Mouse (Mus musculus) midbrain, embryonic 14.5 days (tissue): Measurements from ENCODE around the gene Sorbs1. TPM values are rescaled to one million over a fixed set of nuclear protein-coding genes. Genes with fewer than 3 reads are reported as not detected.

ENCODE experiments used
- ATAC-seq: fragments of 200-750 bp; cut with Nextera tagmentation; 2 replicates; pipeline ENCODE4 v1.8.0; 2017; ENCODE audit warnings: moderate number of reproducible peaks, moderate library complexity; ENCODE audit not compliant: low FRiP score, low TSS enrichment
- DNase-seq: peaks from one replicate; pipeline ENCODE4 v3.0.0-alpha.2; 2015
- H3K27ac ChIP-seq: fragments of 300-500 bp; sonication (generic); replicated peaks from 2 replicates; pipeline ENCODE4 v1.5.1; 2014; ENCODE audit warnings: mild to moderate bottlenecking, low read depth, low read length, moderate library complexity
- H3K27me3 ChIP-seq: fragments of 300-500 bp; sonication (generic); 2 replicates; pipeline ENCODE4 v1.6.1; 2014; ENCODE audit warnings: low read length, control low read depth, mixed read lengths; ENCODE audit not compliant: control insufficient read depth, insufficient read depth
- H3K36me3 ChIP-seq: fragments of 300-500 bp; sonication (generic); 2 replicates; pipeline ENCODE4 v1.6.1; 2014; ENCODE audit warnings: low read length, control low read depth; ENCODE audit not compliant: control insufficient read depth, insufficient read depth
- H3K4me1 ChIP-seq: fragments of 300-500 bp; sonication (generic); 2 replicates; pipeline ENCODE4 v1.6.1; 2014; ENCODE audit warnings: mild to moderate bottlenecking, antibody characterized with exemption, low read length, control low read depth; ENCODE audit not compliant: control insufficient read depth, insufficient read depth
- H3K4me2 ChIP-seq: fragments of 300-500 bp; sonication (generic); 2 replicates; pipeline ENCODE4 v1.6.1; 2014; ENCODE audit warnings: mild to moderate bottlenecking, low read length, moderate library complexity
- H3K4me3 ChIP-seq: fragments of 300-500 bp; sonication (generic); replicated peaks from 2 replicates; pipeline ENCODE4 v1.5.1; 2014; ENCODE audit warnings: low read depth, low read length
- H3K9ac ChIP-seq: fragments of 300-500 bp; sonication (generic); replicated peaks from 2 replicates; pipeline ENCODE4 v1.6.1; 2014; ENCODE audit warnings: mild to moderate bottlenecking, low read length, moderate library complexity
- H3K9me3 ChIP-seq: fragments of 300-500 bp; sonication (generic); 2 replicates; pipeline ENCODE4 v1.6.1; 2016; ENCODE audit warnings: low read length, control low read depth, mixed read lengths; ENCODE audit not compliant: control insufficient read depth
- WGBS: fragments of 180-500 bp; shearing (Covaris S2); extraction: QIAGEN DNeasy Blood & Tissue Kit; methylation state at CpG from one replicate; pipeline ENCODE4 v1.1.7; 2014; 5-methylcytosine and 5-hydroxymethylcytosine counted together
- polyA plus RNA-seq: library from polyadenylated mRNA; unstranded; fragments of >200 nt; fragmentation: Nextera tagmentation; extraction: Ambion mirVana; gene quantifications from 2 replicates; pipeline ENCODE4 v1.2.1, GENCODE M21; 2014

Sorbs1 gene
- polyA plus RNA-seq, 1 experiment from 2014 or later: 87.9 TPM

DNA sequence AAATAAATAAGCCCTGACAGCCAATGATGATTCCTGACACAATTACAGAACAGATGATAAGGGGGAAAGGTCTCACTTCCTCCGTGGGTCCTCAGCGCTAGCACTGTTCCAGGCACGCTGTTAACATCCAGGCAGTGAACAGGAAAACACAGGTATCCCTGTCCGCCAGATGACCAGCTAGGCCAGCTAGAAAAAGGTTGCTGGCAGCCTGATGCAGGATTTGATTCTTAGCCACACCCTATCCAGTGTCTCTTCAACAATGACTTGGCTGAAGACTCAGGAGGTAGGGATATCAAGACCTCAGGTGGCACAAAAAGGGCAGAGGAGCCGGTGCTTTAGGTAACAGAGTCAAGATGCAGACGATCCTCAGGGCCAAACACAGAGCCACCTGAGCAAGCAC, 32.5 kb downstream of the Sorbs1 start:
- Histone ChIP-seq H3K36me3 (no peaks in the 10 kb centered on the region; the same call in 1 of the 2 replicates), H3K27me3 (no peaks in the 10 kb centered on the region), H3K4me3 (no peak overlapping the region), H3K27ac (no peak overlapping the region), H3K9me3 (0 out of 2 replicates have a peak, but pooled peaks cover 3% of the 10 kb centered on the region), H3K9ac (no peak overlapping the region), H3K4me2 (no peak overlapping the region), H3K4me1 (peaks cover 16% of the 10 kb centered on the region; the same call in 1 of the 2 replicates)
- whole genome bisulfite sequencing: 82% methylated on average over 6 of the region's 6 CpGs
- ATAC-seq: no peak
- DNase-seq: no peak

DNA sequence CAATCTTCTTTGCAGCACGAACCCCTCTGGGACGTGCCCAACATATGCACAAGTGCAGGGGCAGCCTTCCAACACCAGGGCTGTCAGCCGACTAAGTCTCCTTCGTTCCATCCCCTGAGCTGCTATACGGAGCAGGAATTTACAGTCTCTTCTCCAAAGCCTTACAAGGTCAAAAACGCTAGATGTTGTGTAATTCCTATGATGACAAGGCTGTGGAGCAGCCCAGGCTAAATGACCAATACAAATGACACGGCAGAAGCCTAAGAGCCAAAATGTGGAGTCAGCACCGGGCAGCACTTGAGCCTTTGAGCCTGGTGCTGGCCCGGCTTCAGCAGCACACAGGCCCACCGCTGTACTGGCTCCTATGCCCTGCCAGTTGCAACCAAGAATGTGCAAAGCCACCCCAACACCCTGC, 35.4 kb downstream of the Sorbs1 start:
- no peak for DNase-seq
- WGBS: 74% methylated on average over 10 of the region's 10 CpGs
- Histone ChIP-seq H3K4me1 (peaks cover 16% of the 10 kb centered on the region; the same call in 1 of the 2 replicates), H3K4me2 (no peak overlapping the region), H3K9me3 (no peaks in the 10 kb centered on the region), H3K9ac (no peak overlapping the region), H3K27ac (peak overlapping the region; percentile 45; the same call in 1 of the 2 replicates), H3K4me3 (no peak overlapping the region), H3K27me3 (no peaks in the 10 kb centered on the region), H3K36me3 (no peaks in the 10 kb centered on the region; the same call in 1 of the 2 replicates)
- no peak for ATAC-seq

DNA sequence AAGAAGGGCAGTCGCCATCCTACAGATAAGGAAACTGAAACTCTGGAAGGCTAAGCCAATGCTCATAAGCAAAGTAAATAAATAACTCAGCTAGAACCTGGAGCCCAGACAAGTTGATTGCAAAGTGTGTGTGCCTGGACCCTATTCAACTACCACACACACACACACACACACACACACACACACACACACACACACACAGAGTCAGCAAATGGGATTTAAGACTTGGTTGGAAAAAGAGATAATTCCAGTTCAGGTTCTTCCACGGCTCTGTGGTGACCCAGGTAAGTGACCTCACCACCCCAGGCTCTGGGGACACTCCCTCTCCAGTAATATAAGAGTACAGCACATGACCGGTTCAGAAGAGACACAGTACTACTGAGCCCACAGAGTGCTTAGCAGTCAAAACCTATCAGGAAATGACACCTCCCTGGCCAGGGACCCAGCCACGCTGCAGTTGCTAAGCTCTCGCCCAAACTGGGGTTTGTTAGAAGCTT, 36.1 kb downstream of the Sorbs1 start:
- no peak for DNase-seq
- peak overlapping the region; percentile 45; the same call in 1 of the 2 replicates for H3K27ac ChIP-seq
- no peak overlapping the region for H3K4me3 ChIP-seq
- H3K4me2 ChIP-seq: no peak overlapping the region
- WGBS: 77% methylated on average over 5 of the region's 5 CpGs
- no peaks in the 10 kb centered on the region for H3K9me3 ChIP-seq
- H3K4me1 ChIP-seq: peaks cover 16% of the 10 kb centered on the region; the same call in 1 of the 2 replicates
- H3K9ac ChIP-seq: no peak overlapping the region
- H3K36me3 ChIP-seq: no peaks in the 10 kb centered on the region
- no peaks in the 10 kb centered on the region for H3K27me3 ChIP-seq
- ATAC-seq: no peak

DNA sequence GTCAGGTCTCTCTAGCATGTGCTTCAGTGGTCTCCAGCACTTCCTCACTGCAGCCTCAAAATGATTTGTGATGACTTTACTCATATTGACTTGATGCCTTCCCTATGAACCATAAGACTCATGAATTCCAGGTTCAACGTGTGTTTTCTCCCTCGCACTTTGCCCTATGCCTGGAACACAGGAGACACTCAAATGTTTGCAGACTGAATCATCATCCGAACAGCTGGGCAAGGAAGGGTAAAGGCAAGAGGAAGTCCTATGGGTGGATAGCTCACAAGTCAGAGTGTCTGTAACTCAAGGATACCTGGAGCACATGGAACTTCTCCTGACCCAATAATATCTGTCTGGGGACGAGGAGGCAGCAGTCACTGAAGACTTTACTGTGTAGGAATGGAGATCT, 37.1 kb downstream of the Sorbs1 start:
- no peaks in the 10 kb centered on the region for H3K9me3 ChIP-seq

DNA sequence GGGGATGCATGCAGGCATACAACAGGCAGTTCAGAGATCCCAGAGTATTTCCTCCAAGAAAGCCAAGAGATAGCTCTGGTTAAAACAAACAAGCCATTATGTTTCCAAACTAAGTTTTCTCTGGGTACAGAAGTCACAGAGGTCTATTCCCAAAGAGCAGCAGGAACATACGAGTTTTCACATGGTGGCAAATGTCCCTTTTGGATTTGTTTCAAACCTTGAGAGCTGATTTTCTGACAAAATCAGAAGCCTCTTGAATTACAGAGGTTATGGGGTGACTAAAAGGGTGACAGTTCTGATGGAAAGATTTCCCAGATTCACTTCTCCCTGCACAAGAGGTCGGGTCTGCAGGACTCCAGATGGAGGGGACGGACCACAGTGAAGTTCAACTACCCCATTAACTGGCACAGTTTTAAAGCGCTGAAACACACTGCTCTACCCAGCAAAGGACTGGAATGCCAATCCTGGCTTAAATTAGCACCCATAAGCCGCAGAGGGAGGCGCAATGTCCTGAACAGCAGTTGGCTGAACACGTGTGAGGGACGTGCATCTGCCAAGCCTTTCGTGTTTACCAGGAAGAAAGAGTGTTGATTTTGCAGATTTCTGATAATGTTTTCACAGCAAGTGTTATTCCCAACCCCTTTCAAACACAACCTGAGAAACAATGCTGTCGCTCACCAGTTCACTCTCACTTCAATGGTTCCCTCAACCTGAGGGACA, 41.9 kb downstream of the Sorbs1 start:
- Histone ChIP-seq H3K4me2 (no peak overlapping the region), H3K4me1 (0 out of 2 replicates have a peak, but pooled peaks cover 3% of the 10 kb centered on the region), H3K4me3 (no peak overlapping the region), H3K27ac (no peak overlapping the region), H3K27me3 (no peaks in the 10 kb centered on the region), H3K9me3 (no peaks in the 10 kb centered on the region), H3K9ac (no peak overlapping the region), H3K36me3 (no peaks in the 10 kb centered on the region)
- WGBS: 86% methylated on average over 10 of the region's 10 CpGs
- no peak for DNase-seq
- no peak for ATAC-seq

More for the DNA sequence above, 37.1 kb downstream of the Sorbs1 start:
- WGBS: 93% methylated on average over 4 of the region's 4 CpGs
- H3K4me2 ChIP-seq: no peak overlapping the region
- no peaks in the 10 kb centered on the region for H3K27me3 ChIP-seq
- H3K36me3 ChIP-seq: no peaks in the 10 kb centered on the region
- peaks cover 19% of the 10 kb centered on the region; the same call in 1 of the 2 replicates for H3K4me1 ChIP-seq
- no peak overlapping the region for H3K4me3 ChIP-seq
- DNase-seq (no peak), ATAC-seq (no peak)
- no peak overlapping the region for H3K9ac ChIP-seq
- H3K27ac ChIP-seq: no peak overlapping the region

DNA sequence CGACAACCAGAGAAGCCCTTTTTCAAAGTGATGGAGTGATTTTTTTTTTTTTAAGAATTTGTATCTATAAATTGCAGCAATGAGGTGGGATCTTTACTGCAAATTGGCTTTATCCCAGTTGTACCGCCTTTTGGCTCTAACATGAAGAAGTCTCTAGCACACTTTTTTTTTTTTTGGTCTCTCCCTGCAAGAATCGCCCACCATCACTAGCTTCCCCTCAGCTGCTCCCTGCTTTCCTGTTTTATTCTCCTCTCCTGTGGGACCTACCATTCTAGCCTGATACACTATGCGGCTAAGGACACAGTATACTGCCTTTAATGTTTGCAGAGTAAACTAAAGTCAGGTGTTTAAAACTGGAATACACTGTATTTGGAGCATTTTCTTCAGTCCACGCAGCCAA, 43.8 kb downstream of the Sorbs1 start:
- no peak overlapping the region for H3K9ac ChIP-seq
- no peaks in the 10 kb centered on the region for H3K27me3 ChIP-seq
- WGBS: 86% methylated on average over 5 of the region's 5 CpGs
- DNase-seq (no peak), ATAC-seq (no peak)
- 0 out of 2 replicates have a peak, but pooled peaks cover 3% of the 10 kb centered on the region for H3K4me1 ChIP-seq
- no peak overlapping the region for H3K4me2 ChIP-seq
- H3K9me3 ChIP-seq: no peaks in the 10 kb centered on the region
- H3K36me3 ChIP-seq: no peaks in the 10 kb centered on the region
- H3K27ac ChIP-seq: no peak overlapping the region
- no peak overlapping the region for H3K4me3 ChIP-seq

DNA sequence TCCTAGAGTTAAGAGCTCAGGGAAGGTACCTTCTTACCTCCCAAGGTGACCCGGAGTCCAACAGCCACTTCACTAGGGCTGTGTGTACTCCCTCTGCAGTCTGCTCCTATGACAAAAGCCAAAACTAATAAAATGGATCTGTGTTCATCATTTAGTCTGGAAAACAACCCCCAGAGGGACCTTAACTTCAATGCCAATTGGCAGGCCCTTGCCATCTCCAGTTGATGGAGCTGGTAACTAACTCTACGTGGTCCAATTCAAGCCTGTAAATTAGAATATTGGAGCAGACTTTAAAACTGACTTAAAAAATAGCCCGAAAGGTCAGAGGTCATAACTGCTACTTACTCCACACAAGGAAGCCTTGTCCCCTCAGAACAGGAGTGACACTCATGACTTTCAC, 45.3 kb downstream of the Sorbs1 start:
- DNase-seq (no peak), ATAC-seq (no peak)
- Histone ChIP-seq H3K4me2 (no peak overlapping the region), H3K4me3 (no peak overlapping the region), H3K9ac (no peak overlapping the region), H3K36me3 (no peaks in the 10 kb centered on the region), H3K9me3 (no peaks in the 10 kb centered on the region), H3K4me1 (0 out of 2 replicates have a peak, but pooled peaks cover 3% of the 10 kb centered on the region), H3K27ac (no peak overlapping the region), H3K27me3 (no peaks in the 10 kb centered on the region)
- WGBS: 91% methylated on average over 3 of the region's 3 CpGs

DNA sequence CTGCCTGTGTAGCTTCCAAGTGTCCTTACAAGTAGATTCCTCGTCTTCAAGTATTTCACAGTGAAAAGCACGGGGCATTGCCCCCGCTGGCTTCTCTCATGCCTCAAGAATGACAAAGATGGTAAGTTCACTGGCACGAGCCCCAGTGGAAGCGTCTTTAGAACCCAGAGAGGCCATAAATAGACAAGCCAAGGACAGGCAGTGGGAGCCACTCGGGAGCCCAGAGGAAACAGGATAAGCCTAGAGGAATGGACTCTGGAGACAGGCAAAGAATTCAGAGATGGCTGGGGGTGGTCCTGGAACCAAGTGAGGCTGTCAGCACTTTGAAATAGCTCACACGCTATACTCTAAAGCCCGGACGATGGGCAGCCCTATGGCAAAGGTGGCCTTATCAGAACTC, 45.8 kb downstream of the Sorbs1 start:
- Histone ChIP-seq H3K27me3 (no peaks in the 10 kb centered on the region), H3K27ac (no peak overlapping the region), H3K4me1 (0 out of 2 replicates have a peak, but pooled peaks cover 3% of the 10 kb centered on the region), H3K9ac (no peak overlapping the region), H3K4me2 (no peak overlapping the region), H3K36me3 (no peaks in the 10 kb centered on the region), H3K4me3 (no peak overlapping the region), H3K9me3 (no peaks in the 10 kb centered on the region)
- ATAC-seq: no peak
- DNase-seq: no peak
- 87% methylated on average over 9 of the region's 9 CpGs for WGBS

DNA sequence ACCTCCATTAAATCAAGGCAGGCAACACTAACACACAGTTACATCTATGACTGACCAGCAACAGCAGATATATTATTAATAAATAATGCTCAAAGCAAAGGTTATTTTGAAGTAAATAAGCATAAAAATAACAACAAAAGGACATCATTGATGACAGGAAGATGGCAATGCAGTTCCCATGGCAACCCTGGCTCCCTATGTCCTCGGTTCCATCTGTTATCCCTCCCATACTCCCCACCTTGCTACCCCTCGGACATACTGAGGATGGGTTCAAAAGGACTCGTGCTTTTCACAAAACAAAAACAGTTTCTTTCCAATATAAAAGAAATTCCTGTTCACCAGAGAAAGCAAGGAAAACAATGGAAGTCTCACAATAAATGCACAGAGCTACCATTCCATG, 48.2 kb downstream of the Sorbs1 start:
- Histone ChIP-seq H3K9me3 (no peaks in the 10 kb centered on the region), H3K4me3 (no peak overlapping the region), H3K36me3 (no peaks in the 10 kb centered on the region), H3K27me3 (no peaks in the 10 kb centered on the region), H3K27ac (no peak overlapping the region), H3K9ac (no peak overlapping the region), H3K4me2 (no peak overlapping the region), H3K4me1 (peaks cover 11% of the 10 kb centered on the region; the same call in 1 of the 2 replicates)
- no peak for DNase-seq
- 36% methylated on average over 3 of the region's 3 CpGs for WGBS
- no peak for ATAC-seq
